ENCODE assay signal across 24 mouse cellular contexts in genomic region chr17:4331650-4332049, GRCm38 (mm10).
A peak's percentile ranks its signal among the peaks of the same experiment; 100 is the strongest.
DNase-seq lines count a peak whose midpoint lies in the region; ATAC-seq lines count a peak whose summit lies in the region.
"Had no signal": no experiment of that assay in that cellular context is flagged by ENCODE, and none has a peak within 500 bp of the region (broad histone marks: within the 10 kb centered on the region; RNA-seq: fewer than 3 reads in every experiment).

No protein-coding gene starts in this region.

- H3K4me2 ChIP-seq in midbrain, embryonic 14.5 days (ENCODE audit: low read length): no peak overlapping the region
- H3K4me2 ChIP-seq in kidney, embryonic 15.5 days: no peak overlapping the region
- H3K4me2 ChIP-seq: heart, embryonic 15.5 days; neural tube, embryonic 12.5 days had no signal

- H3K9me3 ChIP-seq in midbrain, embryonic 14.5 days (ENCODE audit: control insufficient read depth, low read length): no peaks in the 10 kb centered on the region
- no peaks in the 10 kb centered on the region for H3K9me3 ChIP-seq in midbrain, embryonic 10.5 days (replicated peaks)
- no peaks in the 10 kb centered on the region for H3K9me3 ChIP-seq in kidney, embryonic 15.5 days (replicated peaks)
- H3K9me3 ChIP-seq: G1E; heart, embryonic 15.5 days; megakaryocyte, embryonic 14.5 days; neural tube, embryonic 12.5 days had no signal

- H3K4me3 ChIP-seq in midbrain, embryonic 14.5 days (replicated peaks; ENCODE audit: low read depth, low read length): no peak overlapping the region
- no peak overlapping the region for H3K4me3 ChIP-seq in midbrain, embryonic 10.5 days
- H3K4me3 ChIP-seq in kidney, embryonic 15.5 days (replicated peaks): no peak overlapping the region
- H3K4me3 ChIP-seq: erythroblast, embryonic 14.5 days; heart, adult 2 months; heart, embryonic 15.5 days; layer of hippocampus, adult 2 months; megakaryocyte, embryonic 14.5 days; neural tube, embryonic 12.5 days had no signal

- WGBS in midbrain, embryonic 14.5 days: 61% methylated on average over 9 of the region's 9 CpGs
- WGBS in midbrain, embryonic 10.5 days: 75% methylated on average over 9 of the region's 9 CpGs
- 48% methylated on average over 9 of the region's 9 CpGs for WGBS in kidney, embryonic 15.5 days

- H3K27ac ChIP-seq in midbrain, embryonic 14.5 days (replicated peaks; ENCODE audit: low read depth, low read length): no peak overlapping the region
- no peak overlapping the region for H3K27ac ChIP-seq in midbrain, embryonic 10.5 days (replicated peaks)
- no peak overlapping the region for H3K27ac ChIP-seq in kidney, embryonic 15.5 days
- H3K27ac ChIP-seq: heart, adult 2 months; heart, embryonic 15.5 days; layer of hippocampus, adult 2 months; neural tube, embryonic 12.5 days had no signal

- no peak for ATAC-seq in midbrain, embryonic 14.5 days (ENCODE audit: low FRiP score, low TSS enrichment)
- ATAC-seq in kidney, embryonic 15.5 days (replicated peaks; ENCODE audit: low FRiP score): no peak
- ATAC-seq: CD4-positive, CD25-positive, alpha-beta regulatory T cell, adult 4 months; hindbrain, embryonic 16.5 days had no signal

- no peaks in the 10 kb centered on the region for H3K4me1 ChIP-seq in midbrain, embryonic 14.5 days (ENCODE audit: control insufficient read depth, insufficient read depth, low read length)
- no peaks in the 10 kb centered on the region for H3K4me1 ChIP-seq in midbrain, embryonic 10.5 days
- H3K4me1 ChIP-seq in kidney, embryonic 15.5 days: no peaks in the 10 kb centered on the region
- H3K4me1 ChIP-seq: heart, embryonic 15.5 days; neural tube, embryonic 12.5 days had no signal

- peak; percentile 14 for DNase-seq in embryo, embryonic 10.5 days (ENCODE audit: low spot score)
- no peak for DNase-seq in embryo, embryonic 9.5 days (ENCODE audit: extremely low spot score)
- DNase-seq in midbrain, embryonic 14.5 days: peak; percentile 34
- DNase-seq in midbrain, embryonic 10.5 days (ENCODE audit: low spot score): no peak
- DNase-seq in brain, adult 2 months (ENCODE audit: low read depth, low spot score): peak; percentile 24
- DNase-seq in fat pad, adult 2 months (ENCODE audit: extremely low read depth, low read depth, low spot score): peak; percentile 40
- DNase-seq in frontal cortex, postnatal 25 days (ENCODE audit: low spot score in 2 of 2): no peak
- DNase-seq: adrenal gland, postnatal 25 days; cerebellum, adult 2 months; gastrocnemius, postnatal 14 days; heart, adult 2 months; heart, postnatal 4 days; kidney, adult 11 months; kidney, postnatal 10 days; lung, postnatal 14 days had no signal

- no peaks in the 10 kb centered on the region for H3K27me3 ChIP-seq in midbrain, embryonic 14.5 days (ENCODE audit: control insufficient read depth, insufficient read depth, low read length)
- H3K27me3 ChIP-seq in midbrain, embryonic 10.5 days (ENCODE audit: low read depth, poor library complexity, severe bottlenecking): no peaks in the 10 kb centered on the region
- H3K27me3 ChIP-seq in kidney, embryonic 15.5 days: no peaks in the 10 kb centered on the region
- H3K27me3 ChIP-seq: heart, embryonic 15.5 days; neural tube, embryonic 12.5 days had no signal

- H3K36me3 ChIP-seq in midbrain, embryonic 14.5 days (ENCODE audit: control insufficient read depth, insufficient read depth, low read length): no peaks in the 10 kb centered on the region
- no peaks in the 10 kb centered on the region for H3K36me3 ChIP-seq in midbrain, embryonic 10.5 days
- no peaks in the 10 kb centered on the region for H3K36me3 ChIP-seq in kidney, embryonic 15.5 days
- H3K36me3 ChIP-seq: G1E; heart, embryonic 15.5 days; neural tube, embryonic 12.5 days had no signal

- no peak overlapping the region for H3K9ac ChIP-seq in midbrain, embryonic 14.5 days (replicated peaks; ENCODE audit: low read length)
- no peak overlapping the region for H3K9ac ChIP-seq in kidney, embryonic 15.5 days
- H3K9ac ChIP-seq: heart, embryonic 15.5 days; neural tube, embryonic 12.5 days had no signal

Comparison
In these comparisons a context has a peak if more than half of its experiments do, and no peak if none do; other contexts are left out.
1. DNase-seq: peak in embryo, embryonic 10.5 days (single experiment), midbrain, embryonic 14.5 days (single experiment), brain, adult 2 months (single experiment) and fat pad, adult 2 months (single experiment); none in embryo, embryonic 9.5 days (single experiment), midbrain, embryonic 10.5 days (single experiment) and frontal cortex, postnatal 25 days (0 of 2).